Mouse (Mus musculus) heart, postnatal 0 days (tissue): ENCODE measurements around the gene Gm28551.

Experiments
- CTCF ChIP-seq: IDR thresholded peaks from 2 replicates; pipeline ENCODE4 v1.5.1; 2016; ENCODE audit warnings: antibody characterized with exemption, control low read depth, low read depth
- EP300 ChIP-seq: IDR thresholded peaks from 2 replicates; pipeline ENCODE4 v1.6.1; 2016; ENCODE audit warnings: antibody characterized with exemption, low read depth

- no peak for TF ChIP-seq CTCF
- TF ChIP-seq EP300, result no peak
Measured at GRCm38 (mm10) chr1:53321662-53322344, 30.7 kb downstream of the Gm28551 start.
